Mouse (Mus musculus) kidney, adult 2 months (tissue): ENCODE measurements at regions not wholly inside any gene's neighbourhood (a gene's known extent, or its start where the extent isn't known, plus 50 kb on each side); places are given as distances from the start of the nearest gene placed in this dataset.

Experiments used
- CTCF ChIP-seq: fragments of 200-500 bp; conservative IDR thresholded peaks from 2 replicates; pipeline ENCODE4 v1.5.1; 2011; ENCODE audit warnings: low read depth, mild to moderate bottlenecking, control low read depth, low read length, moderate library complexity, mixed read lengths; ENCODE audit not compliant: insufficient read depth, insufficient read length
- POLR2A ChIP-seq: fragments of 200-500 bp; IDR thresholded peaks from one replicate; pipeline ENCODE4 v1.6.1; 2011; ENCODE audit warnings: low read depth, low read length, control low read depth

- TF ChIP-seq CTCF (no peak), POLR2A (no peak)
These were observed 133.7 kb upstream of the Rad23b start for GRCm38 (mm10) chr4:55216175-55216545.
